Mouse (Mus musculus): ENCODE measurements around the gene Vps53.

- TF ChIP-seq POLR2A (IDR thresholded peaks at IDR 0.05; ENCODE audit: insufficient read depth, low read depth, low read length): no peak
- TF ChIP-seq CTCF (IDR thresholded peaks at IDR 0.05; ENCODE audit: insufficient read depth, low read depth, low read length): no peak
These were observed 7.5 kb upstream of the Vps53 start for GRCm38 (mm10) chr11:76186908-76187307.
